ENCODE assay signal across 1 mouse cellular context in the genomic region with DNA sequence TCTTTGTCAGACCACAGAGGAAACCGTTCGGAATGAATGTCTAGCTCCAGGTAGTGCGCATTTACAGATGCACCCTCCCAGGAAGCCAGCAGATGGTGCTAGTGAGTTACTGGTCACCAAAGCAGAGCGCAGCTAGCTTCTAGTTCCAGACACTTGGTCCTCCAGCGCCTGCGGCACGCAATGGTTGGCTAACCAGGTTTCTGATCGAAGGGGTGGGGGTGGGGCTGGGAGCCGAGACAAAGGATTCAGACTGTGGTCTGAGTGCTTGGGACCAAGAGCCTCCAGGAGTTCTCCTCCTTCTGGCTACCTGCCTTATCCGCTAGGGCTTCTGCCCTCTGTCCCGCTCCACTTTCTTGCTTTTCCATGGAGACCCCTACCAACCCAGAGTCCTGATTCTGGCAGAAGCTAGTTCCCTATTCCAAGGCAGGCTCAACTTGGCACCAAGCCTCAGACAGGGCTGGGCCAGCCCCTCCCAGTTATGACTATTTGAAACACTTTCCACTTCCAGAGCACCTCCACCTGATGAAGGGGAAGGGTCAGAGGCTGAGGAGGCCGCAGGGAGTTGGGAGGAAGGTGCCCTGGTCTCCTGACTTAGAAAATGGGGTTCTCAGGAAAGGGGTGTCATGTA.
TF ChIP-seq lines count a peak whose summit lies in the region.

No protein-coding gene starts in this region.

TF ChIP-seq in C2C12, 6 proteins besides CTCF, POLR2A, EP300 and RAD21 (continued from another document):
- TF ChIP-seq MYOD1 (IDR thresholded peaks at IDR 0.05; ENCODE audit: control insufficient read depth, insufficient read length, low read depth) (no peak), USF1 (IDR thresholded peaks at IDR 0.05; ENCODE audit: low read depth) (no peak), MYOG (IDR thresholded peaks at IDR 0.05; ENCODE audit: control insufficient read depth, extremely low read depth, insufficient read length) (no peak), CEBPB (IDR thresholded peaks at IDR 0.05; ENCODE audit: low read depth) (no peak), FOSL1 (IDR thresholded peaks at IDR 0.05; ENCODE audit: insufficient read depth, low read length, poor library complexity, severe bottlenecking) (no peak)
